Mouse (Mus musculus) neural tube, embryonic 13.5 days (tissue): ENCODE results near the gene Nfam1. TPM values are rescaled to one million over a fixed set of nuclear protein-coding genes. Genes with fewer than 3 reads are reported as not detected.
"Not testable (repeated sequence)": the region's sequence is repeated elsewhere in the genome, so short reads cannot be mapped to it uniquely, and the experiment has no call there.

Experiments used
- ATAC-seq: fragments of 200-750 bp; cut with Nextera tagmentation; 2 replicates; pipeline ENCODE4 v1.8.0; 2017; ENCODE audit warnings: low read depth, mild to moderate bottlenecking, moderate TSS enrichment, moderate library complexity
- H3K27ac ChIP-seq: fragments of 300-500 bp; sonication (generic); replicated peaks from 2 replicates; pipeline ENCODE4 v1.5.1; 2015; ENCODE audit warnings: moderate library complexity, mild to moderate bottlenecking, inconsistent platforms
- H3K27me3 ChIP-seq: fragments of 300-500 bp; sonication (generic); 2 replicates; pipeline ENCODE4 v1.6.1; 2015; ENCODE audit warnings: mild to moderate bottlenecking, inconsistent platforms
- H3K36me3 ChIP-seq: fragments of 300-500 bp; sonication (generic); 2 replicates; pipeline ENCODE4 v1.6.1; 2015; ENCODE audit warnings: mild to moderate bottlenecking, inconsistent platforms
- H3K4me1 ChIP-seq: fragments of 300-500 bp; sonication (generic); replicated peaks from 2 replicates; pipeline ENCODE4 v1.6.1; 2015; ENCODE audit warnings: inconsistent platforms
- H3K4me2 ChIP-seq: fragments of 300-500 bp; sonication (generic); 2 replicates; pipeline ENCODE4 v1.6.1; 2015; ENCODE audit warnings: inconsistent platforms, mild to moderate bottlenecking, moderate library complexity
- H3K4me3 ChIP-seq: fragments of 300-500 bp; sonication (generic); 2 replicates; pipeline ENCODE4 v1.5.1; 2015; ENCODE audit warnings: mild to moderate bottlenecking, inconsistent platforms
- H3K9ac ChIP-seq: fragments of 300-500 bp; sonication (generic); 2 replicates; pipeline ENCODE4 v1.6.1; 2015; ENCODE audit warnings: moderate library complexity, mild to moderate bottlenecking, inconsistent platforms
- H3K9me3 ChIP-seq: fragments of 300-500 bp; sonication (generic); 2 replicates; pipeline ENCODE4 v1.6.1; 2016; ENCODE audit warnings: inconsistent platforms
- WGBS: fragments of 180-500 bp; shearing (Covaris S2); methylation state at CpG from one replicate; pipeline ENCODE4 v1.1.7; 2015; 5-methylcytosine and 5-hydroxymethylcytosine counted together
- polyA plus RNA-seq: library from polyadenylated mRNA; unstranded; fragments of >200 nt; fragmentation: Nextera tagmentation; extraction: Ambion mirVana; gene quantifications from 2 replicates; pipeline ENCODE4 v1.2.1, GENCODE M21; 2015

Gene Nfam1
- polyA plus RNA-seq, 1 experiment from 2014 or later: 2.6 TPM

- Histone ChIP-seq H3K4me2 (peak overlapping the region; percentile 61), H3K9ac (peak overlapping the region; percentile 68), H3K27ac (peak overlapping the region; percentile 97), H3K4me3 (peak overlapping the region; percentile 35), H3K27me3 (peaks cover 3% of the 10 kb centered on the region), H3K36me3 (no peaks in the 10 kb centered on the region), H3K4me1 (peaks cover 76% of the 10 kb centered on the region), H3K9me3 (no peaks in the 10 kb centered on the region)
- ATAC-seq: peak; percentile 78
- WGBS: under 1% methylated on average over 29 of the region's 29 CpGs
These were observed 23.4 kb upstream of the Nfam1 start for GRCm38 (mm10) chr15:83056378-83057083.

GRCm38 (mm10) chr15:83055569-83055968 lies 22.5 kb upstream of the Nfam1 start:
- Histone ChIP-seq H3K4me3 (no peak overlapping the region), H3K27ac (peak overlapping the region; percentile 97), H3K9me3 (no peaks in the 10 kb centered on the region), H3K9ac (no peak overlapping the region; the same call in 1 of the 2 replicates), H3K27me3 (peaks cover 3% of the 10 kb centered on the region), H3K4me1 (peaks cover 73% of the 10 kb centered on the region), H3K4me2 (peak overlapping the region; percentile 15; the same call in 1 of the 2 replicates), H3K36me3 (no peaks in the 10 kb centered on the region)
- peak; percentile 12; the same call in 1 of the 2 replicates for ATAC-seq
- 27% methylated on average over 5 of the region's 5 CpGs for WGBS

GRCm38 (mm10) chr15:83053261-83053660 lies 20.2 kb upstream of the Nfam1 start:
- 20% methylated on average over 11 of the region's 11 CpGs for WGBS
- no peak overlapping the region for H3K4me2 ChIP-seq
- ATAC-seq: no peak

DNA sequence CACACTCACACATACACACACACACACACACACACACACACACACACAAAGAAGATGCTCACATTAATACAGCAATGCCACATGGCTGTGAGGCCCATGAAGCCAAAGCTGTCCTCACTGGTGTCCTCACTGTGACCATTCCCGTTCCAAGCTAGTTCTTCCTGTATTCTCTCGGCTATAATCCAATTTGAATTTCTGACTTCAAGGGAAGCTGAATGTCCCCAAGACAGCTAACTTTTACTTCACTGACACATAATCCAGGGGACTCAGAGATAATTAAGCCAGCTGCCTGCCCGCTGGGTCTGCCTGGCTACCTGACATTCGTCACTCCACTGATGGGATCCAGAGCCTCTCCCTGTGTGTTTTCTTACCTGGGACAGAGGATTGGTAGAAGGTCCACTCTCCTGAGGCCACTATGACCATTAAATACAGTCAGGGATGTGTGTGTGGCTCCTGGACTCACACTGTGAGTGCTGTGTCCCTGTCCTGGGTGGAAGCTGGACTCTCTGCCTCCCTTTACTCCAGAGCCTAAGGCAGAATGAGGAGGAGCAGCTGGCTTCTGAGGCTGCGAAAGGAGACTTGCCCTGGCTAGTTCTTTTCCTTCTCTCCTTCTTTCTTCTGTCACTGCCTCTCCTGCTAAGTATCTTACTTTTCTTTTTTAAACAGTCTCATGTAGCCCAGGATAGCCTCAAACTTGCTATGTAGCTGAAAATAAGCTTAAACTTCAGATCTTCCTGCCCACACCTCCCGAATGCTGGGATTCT lies 19.4 kb upstream of the Nfam1 start:
- Histone ChIP-seq H3K36me3 (no peaks in the 10 kb centered on the region), H3K4me1 (peaks cover 50% of the 10 kb centered on the region), H3K4me2 (no peak overlapping the region), H3K9ac (no peak overlapping the region), H3K4me3 (no peak overlapping the region), H3K27me3 (peaks cover 3% of the 10 kb centered on the region), H3K9me3 (no peaks in the 10 kb centered on the region), H3K27ac (no peak overlapping the region)
- ATAC-seq: no peak
- WGBS: 69% methylated on average over 6 of the region's 6 CpGs

More at GRCm38 (mm10) chr15:83053261-83053660, 20.2 kb upstream of the Nfam1 start:
- no peaks in the 10 kb centered on the region for H3K36me3 ChIP-seq
- H3K9me3 ChIP-seq: no peaks in the 10 kb centered on the region
- no peak overlapping the region for H3K4me3 ChIP-seq
- H3K9ac ChIP-seq: no peak overlapping the region
- H3K27ac ChIP-seq: peak overlapping the region; percentile 52; the same call in 1 of the 2 replicates
- H3K27me3 ChIP-seq: peaks cover 3% of the 10 kb centered on the region
- peaks cover 56% of the 10 kb centered on the region for H3K4me1 ChIP-seq

GRCm38 (mm10) chr15:83046730-83047129 lies 13.6 kb upstream of the Nfam1 start:
- Histone ChIP-seq H3K27ac (no peak overlapping the region), H3K9ac (no peak overlapping the region), H3K36me3 (no peaks in the 10 kb centered on the region), H3K9me3 (peaks cover 3% of the 10 kb centered on the region; the same call in 1 of the 2 replicates), H3K4me3 (no peak overlapping the region), H3K4me1 (peaks cover 15% of the 10 kb centered on the region), H3K27me3 (no peaks in the 10 kb centered on the region; the same call in none of the 2 replicates), H3K4me2 (no peak overlapping the region)
- WGBS: 90% methylated on average over 7 of the region's 7 CpGs
- ATAC-seq: no peak

DNA sequence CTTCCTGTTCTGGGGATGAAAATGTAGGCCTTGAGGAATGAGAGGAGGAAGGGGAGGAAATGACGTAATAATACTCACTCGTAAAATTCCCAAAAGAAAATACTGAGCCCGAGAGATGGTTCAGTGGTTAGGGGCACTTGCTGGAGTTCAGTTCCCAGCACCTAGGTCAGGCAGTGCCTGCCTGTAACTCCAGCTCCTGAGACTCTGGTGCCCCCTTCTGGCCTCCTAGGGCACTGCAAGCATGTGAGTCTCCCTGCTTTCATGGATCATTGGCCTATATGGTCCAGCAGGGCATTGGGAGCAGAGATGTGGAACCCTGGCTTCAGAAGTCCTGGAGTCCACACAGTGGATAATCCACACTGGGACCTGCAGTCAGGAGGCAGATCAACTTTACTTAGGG lies 13.2 kb upstream of the Nfam1 start:
- ATAC-seq: no peak
- Histone ChIP-seq H3K9ac (no peak overlapping the region), H3K4me2 (no peak overlapping the region), H3K27me3 (peaks cover 1% of the 10 kb centered on the region), H3K27ac (no peak overlapping the region), H3K9me3 (peaks cover 3% of the 10 kb centered on the region; the same call in 1 of the 2 replicates), H3K36me3 (no peaks in the 10 kb centered on the region), H3K4me1 (peaks cover 14% of the 10 kb centered on the region), H3K4me3 (no peak overlapping the region)
- WGBS: 99% methylated on average over 3 of the region's 3 CpGs

GRCm38 (mm10) chr15:83045565-83045964 lies 12.5 kb upstream of the Nfam1 start:
- not testable (repeated sequence) for H3K27me3 ChIP-seq, H3K36me3 ChIP-seq, ATAC-seq, H3K4me3 ChIP-seq, H3K27ac ChIP-seq, H3K9ac ChIP-seq, H3K4me2 ChIP-seq, H3K9me3 ChIP-seq
- peaks cover 15% of the 10 kb centered on the region for H3K4me1 ChIP-seq
- WGBS: 90% methylated on average over 5 of the region's 5 CpGs

- no peak for ATAC-seq
- no peak overlapping the region for H3K27ac ChIP-seq
These were observed 10.2 kb upstream of the Nfam1 start for GRCm38 (mm10) chr15:83043362-83043708.

DNA sequence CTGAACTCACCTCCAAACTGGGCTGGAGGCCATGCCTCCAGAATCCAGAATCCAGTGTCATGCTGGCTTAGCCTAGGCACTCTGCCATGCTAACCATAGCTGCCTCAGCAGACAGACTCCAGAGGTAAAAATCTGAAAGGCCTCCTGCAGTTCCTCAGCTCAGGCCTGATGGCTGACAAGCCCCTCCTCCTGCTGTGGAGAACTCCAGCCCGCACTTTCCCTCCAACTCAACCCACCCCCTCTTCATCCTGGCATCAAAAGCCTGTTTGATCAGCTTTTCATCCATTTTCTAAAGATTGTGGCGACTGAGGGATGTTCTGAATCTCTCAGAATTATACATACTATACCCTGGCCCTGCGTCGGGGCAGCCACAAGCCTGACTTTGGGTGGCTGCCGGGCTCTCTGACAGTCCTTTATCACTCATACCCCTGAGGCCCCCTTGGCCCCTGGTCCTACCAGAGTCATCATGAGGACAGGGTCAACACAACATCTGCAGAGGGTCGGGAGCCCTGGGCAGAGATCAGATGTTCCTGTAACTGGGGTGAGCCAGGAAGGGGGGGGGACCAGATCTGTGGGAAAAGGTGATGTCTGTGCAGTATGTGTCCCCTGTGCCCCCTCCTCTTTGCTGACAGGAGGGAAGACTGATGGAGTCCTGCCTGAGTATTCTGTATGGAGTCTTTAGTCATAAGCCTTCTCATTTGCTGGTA lies 9.7 kb upstream of the Nfam1 start:
- peak overlapping the region; percentile 34 for H3K27ac ChIP-seq
- H3K4me1 ChIP-seq: peaks cover 29% of the 10 kb centered on the region
- no peaks in the 10 kb centered on the region for H3K36me3 ChIP-seq
- ATAC-seq: no peak
- 6% methylated on average over 6 of the region's 6 CpGs for WGBS
- H3K27me3 ChIP-seq: peaks cover 14% of the 10 kb centered on the region
- peaks cover 3% of the 10 kb centered on the region; the same call in 1 of the 2 replicates for H3K9me3 ChIP-seq
- H3K9ac ChIP-seq: peak overlapping the region; percentile 35; the same call in 1 of the 2 replicates
- H3K4me3 ChIP-seq: no peak overlapping the region
- H3K4me2 ChIP-seq: peak overlapping the region; percentile 25

More at GRCm38 (mm10) chr15:83043362-83043708, 10.2 kb upstream of the Nfam1 start:
- H3K9me3 ChIP-seq: peaks cover 3% of the 10 kb centered on the region; the same call in 1 of the 2 replicates
- H3K4me1 ChIP-seq: peaks cover 24% of the 10 kb centered on the region
- no peaks in the 10 kb centered on the region for H3K36me3 ChIP-seq
- no peak overlapping the region for H3K4me3 ChIP-seq
- peaks cover 14% of the 10 kb centered on the region for H3K27me3 ChIP-seq
- H3K9ac ChIP-seq: peak overlapping the region; percentile 35; the same call in 1 of the 2 replicates
- H3K4me2 ChIP-seq: peak overlapping the region; percentile 25
- WGBS: 77% methylated on average over 22 of the region's 22 CpGs

- no peak overlapping the region for H3K4me3 ChIP-seq
- H3K9me3 ChIP-seq: no peaks in the 10 kb centered on the region
- WGBS: 25% methylated on average over 2 of the region's 2 CpGs
- H3K36me3 ChIP-seq: no peaks in the 10 kb centered on the region
- no peak for ATAC-seq
- H3K9ac ChIP-seq: peak overlapping the region; percentile 23; the same call in 1 of the 2 replicates
- no peak overlapping the region for H3K27ac ChIP-seq
- peaks cover 25% of the 10 kb centered on the region for H3K27me3 ChIP-seq
- H3K4me2 ChIP-seq: no peak overlapping the region
- peaks cover 46% of the 10 kb centered on the region for H3K4me1 ChIP-seq
These were observed 7.0 kb upstream of the Nfam1 start for GRCm38 (mm10) chr15:83040156-83040555.

DNA sequence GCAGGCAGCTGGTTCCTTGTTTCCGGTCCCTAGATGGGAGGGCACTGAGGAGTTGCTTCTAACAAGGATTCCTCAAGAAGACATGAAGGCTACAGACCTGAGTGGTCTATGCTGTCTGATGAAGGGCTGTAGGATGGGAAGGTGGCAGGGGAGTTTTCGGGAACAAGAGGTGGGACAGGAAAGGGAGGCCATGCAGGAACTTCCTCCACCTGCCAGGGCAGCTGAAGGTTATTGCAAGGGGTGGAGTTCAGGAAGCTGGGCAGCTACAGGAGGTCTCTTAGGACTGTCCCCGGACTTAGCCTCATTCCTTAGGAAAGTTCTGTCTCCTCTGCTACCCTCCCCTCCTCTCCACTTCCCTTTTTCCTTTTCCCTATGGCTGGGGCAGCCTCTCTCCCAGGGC lies 5.7 kb upstream of the Nfam1 start:
- Histone ChIP-seq H3K4me2 (no peak overlapping the region), H3K9me3 (no peaks in the 10 kb centered on the region), H3K4me3 (no peak overlapping the region), H3K4me1 (peaks cover 59% of the 10 kb centered on the region), H3K36me3 (no peaks in the 10 kb centered on the region), H3K27ac (no peak overlapping the region), H3K27me3 (peaks cover 28% of the 10 kb centered on the region), H3K9ac (no peak overlapping the region)
- WGBS: 43% methylated on average over 3 of the region's 3 CpGs
- ATAC-seq: no peak
